18 mouse cellular contexts compared by ENCODE assay signal in the genomic region with DNA sequence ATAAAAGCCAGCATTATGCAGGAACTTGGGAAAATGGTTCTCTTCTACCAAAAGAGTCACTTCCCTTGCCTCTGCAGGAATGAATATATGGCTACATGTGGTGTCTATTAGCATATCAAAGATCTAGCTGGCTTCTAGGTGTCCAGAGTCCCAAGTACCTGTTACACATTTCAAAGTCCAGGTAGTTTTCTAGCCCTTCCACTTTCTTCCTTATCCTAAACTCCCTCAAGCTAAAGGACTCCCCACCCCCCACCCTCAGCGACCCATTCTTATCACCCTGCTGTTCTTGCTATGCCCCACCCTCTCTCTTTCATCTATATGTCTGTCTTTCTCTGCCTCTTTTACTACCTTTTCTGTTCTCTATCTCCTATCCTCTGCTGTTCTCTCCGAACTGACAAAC.
"Had no signal": no experiment of that assay in that cellular context is flagged by ENCODE, and none has a peak within 500 bp of the region (broad histone marks: within the 10 kb centered on the region; RNA-seq: fewer than 3 reads in every experiment).

No protein-coding gene starts in this region.

- ATAC-seq: midbrain, embryonic 16.5 days had no signal

- H3K4me1 ChIP-seq: midbrain, embryonic 10.5 days; midbrain, embryonic 12.5 days; neural tube, embryonic 13.5 days; neural tube, embryonic 15.5 days had no signal

- H3K36me3 ChIP-seq: midbrain, embryonic 10.5 days; midbrain, embryonic 12.5 days; neural tube, embryonic 13.5 days; neural tube, embryonic 15.5 days had no signal

- H3K9ac ChIP-seq: lung, embryonic 14.5 days; midbrain, embryonic 12.5 days; neural tube, embryonic 13.5 days; neural tube, embryonic 15.5 days had no signal

- H3K27me3 ChIP-seq: midbrain, embryonic 12.5 days; neural tube, embryonic 13.5 days; neural tube, embryonic 15.5 days had no signal

- H3K27ac ChIP-seq: midbrain, embryonic 10.5 days; midbrain, embryonic 12.5 days; neural tube, embryonic 13.5 days; neural tube, embryonic 15.5 days had no signal

- H3K4me3 ChIP-seq: midbrain, embryonic 10.5 days; midbrain, embryonic 12.5 days; myocyte; neural tube, embryonic 13.5 days; neural tube, embryonic 15.5 days had no signal

- H3K9me3 ChIP-seq: midbrain, embryonic 10.5 days; midbrain, embryonic 12.5 days; neural tube, embryonic 13.5 days; neural tube, embryonic 15.5 days had no signal

- DNase-seq: lung, adult 18-20 months; lung, embryonic 14.5 days; lung, postnatal 10 days; lung, postnatal 4 days; midbrain, embryonic 14.5 days; retina, postnatal 1 day; right cerebral cortex, postnatal 14 days; right cerebral cortex, postnatal 4 days; spleen, adult 18-20 months; thymus, adult 18-20 months; thymus, postnatal 14 days; thymus, postnatal 36 days had no signal

- H3K4me2 ChIP-seq: lung, embryonic 14.5 days; midbrain, embryonic 12.5 days; neural tube, embryonic 13.5 days; neural tube, embryonic 15.5 days had no signal
